Mouse (Mus musculus): Measurements from ENCODE around the gene Ptar1. TPM values are rescaled to one million over a fixed set of nuclear protein-coding genes. Genes with fewer than 3 reads are reported as not detected.

Gene Ptar1
- total and polyA plus RNA-seq, 3 experiments, result 5.6 to 10.4 (median 7.1) TPM

- peak; percentile 6 for DNase-seq (ENCODE audit: extremely low read depth)
- dilution Hi-C loops (cut with MboI; ENCODE audit: extremely low pct_ligation_motif_present, extremely low pct_unique_long_range_greater_than_20kb, low sequenced_read_pairs), result no loop called here
- Histone ChIP-seq H3K27ac (ENCODE audit: insufficient read depth, low read depth) (no peak overlapping the region), H3K9me3 (replicated peaks; ENCODE audit: low read length) (no peaks in the 10 kb centered on the region), H3K79me2 (replicated peaks; ENCODE audit: control insufficient read depth, extremely low read depth, insufficient read depth, poor library complexity, severe bottlenecking) (peaks cover 15% of the 10 kb centered on the region), H3K36me3 (replicated peaks in 1 of 2; ENCODE audit: control insufficient read depth in 1 of 2, insufficient read depth in 1 of 2, low read length in 1 of 2) (peaks cover 0 to 8% of the 10 kb centered on the region in 2 experiments), H3K4me3 (replicated peaks in 1 of 3; ENCODE audit: low read depth in 2 of 3, low read length in 2 of 3, poor library complexity in 1 of 3) (peak overlapping the region in 2 of 3 experiments; percentile 87 to 91), H3K4me1 (ENCODE audit: control insufficient read depth in 1 of 2, insufficient read depth in 2 of 2) (peaks cover 0 to 27% of the 10 kb centered on the region in 2 experiments; a peak in 1 of 4 replicates), H3K27me3 (replicated peaks) (no peaks in the 10 kb centered on the region), H3K4me2 (ENCODE audit: insufficient read depth, low read depth, poor library complexity, severe bottlenecking) (peak overlapping the region; percentile 95), H3K9ac (ENCODE audit: insufficient read depth, low read depth) (peak overlapping the region; percentile 90)
- no peak for TF ChIP-seq BHLHE40 (IDR thresholded peaks at IDR 0.05; ENCODE audit: low read depth, low read length)
- TF ChIP-seq TCF12 (IDR thresholded peaks at IDR 0.05; ENCODE audit: low read depth, low read length), result no peak
- TF ChIP-seq NRF1 (IDR thresholded peaks at IDR 0.05; ENCODE audit: low read depth, low read length), result no peak
- TF ChIP-seq MAZ (IDR thresholded peaks at IDR 0.05; ENCODE audit: low read depth, low read length), result no peak
- TF ChIP-seq GABPA (IDR thresholded peaks at IDR 0.05; ENCODE audit: insufficient replicate concordance, low read depth, low read length), result no peak
- no peak for TF ChIP-seq KAT2A (IDR thresholded peaks at IDR 0.05; ENCODE audit: insufficient replicate concordance, low read length)
- no peak for TF ChIP-seq CHD2 (IDR thresholded peaks at IDR 0.05; ENCODE audit: low read length)
- no peak for TF ChIP-seq HCFC1 (IDR thresholded peaks at IDR 0.05; ENCODE audit: low read depth, low read length)
- TF ChIP-seq MXI1 (IDR thresholded peaks at IDR 0.05; ENCODE audit: low read depth, low read length), result no peak
- no peak for TF ChIP-seq SMC3 (IDR thresholded peaks at IDR 0.05; ENCODE audit: low read depth, low read length)
- TF ChIP-seq NELFE (IDR thresholded peaks at IDR 0.05; ENCODE audit: low read depth, low read length), result no peak
- no peak for TF ChIP-seq ZC3H11A (IDR thresholded peaks at IDR 0.05; ENCODE audit: low read depth, low read length)
- no peak for TF ChIP-seq TBP (conservative IDR thresholded peaks at IDR 0.05; ENCODE audit: low read depth, low read length)
- TF ChIP-seq ZMIZ1 (IDR thresholded peaks at IDR 0.05; ENCODE audit: low read depth, low read length), result no peak
- no peak for TF ChIP-seq ETS1 (conservative IDR thresholded peaks at IDR 0.05; ENCODE audit: low read depth, low read length)
- TF ChIP-seq MYC (IDR thresholded peaks at IDR 0.05; ENCODE audit: low read depth, low read length), result no peak
- TF ChIP-seq ZKSCAN1 (IDR thresholded peaks at IDR 0.05; ENCODE audit: borderline replicate concordance, low read depth, low read length), result no peak
- no peak for TF ChIP-seq ZNF384 (IDR thresholded peaks at IDR 0.05; ENCODE audit: low read depth, low read length)
- in situ Hi-C loops (cut with MboI; ENCODE audit: low pct_ligation_motif_present, low pct_unique_long_range_greater_than_20kb, low sequenced_read_pairs), result no loop called here
Measured at GRCm38 (mm10) chr19:23688421-23688946, 1.3 kb downstream of the Ptar1 start.

DNA sequence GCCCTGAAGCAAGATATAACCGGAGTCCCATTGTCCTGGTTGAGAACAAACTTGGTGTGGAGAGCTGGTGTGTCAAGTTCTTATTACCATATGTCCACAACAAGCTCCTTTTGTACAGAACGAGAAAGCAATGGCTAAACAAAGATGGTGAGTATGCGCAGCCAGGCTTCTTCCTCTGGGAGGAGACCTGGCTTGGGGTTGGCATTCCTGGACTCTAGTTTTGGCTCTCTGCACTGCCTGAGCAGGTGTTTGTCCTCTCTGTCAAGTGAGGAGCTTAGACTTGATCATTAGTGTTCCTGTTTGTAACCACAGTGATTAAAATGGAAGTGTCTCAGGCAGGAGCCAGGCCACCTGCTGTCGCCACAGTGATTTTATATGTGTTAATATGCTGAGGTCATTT, 7.1 kb downstream of the Ptar1 start:
- no peak for DNase-seq (ENCODE audit: extremely low read depth)
- H3K9ac ChIP-seq (ENCODE audit: insufficient read depth, low read depth), result no peak overlapping the region
- H3K4me1 ChIP-seq (ENCODE audit: control insufficient read depth in 1 of 2, insufficient read depth in 2 of 2), result peaks cover 0 to 29% of the 10 kb centered on the region in 2 experiments; a peak in 2 of 4 replicates
- H3K36me3 ChIP-seq (replicated peaks in 1 of 2; ENCODE audit: control insufficient read depth in 1 of 2, insufficient read depth in 1 of 2, low read length in 1 of 2), result peaks cover 18 to 57% of the 10 kb centered on the region in 2 experiments
- H3K27ac ChIP-seq (ENCODE audit: insufficient read depth, low read depth), result no peak overlapping the region
- H3K27me3 ChIP-seq (replicated peaks), result no peaks in the 10 kb centered on the region
- H3K9me3 ChIP-seq (replicated peaks; ENCODE audit: low read length), result no peaks in the 10 kb centered on the region
- dilution Hi-C loops (cut with MboI; ENCODE audit: extremely low pct_ligation_motif_present, extremely low pct_unique_long_range_greater_than_20kb, low sequenced_read_pairs), result no loop called here
- H3K79me2 ChIP-seq (replicated peaks; ENCODE audit: control insufficient read depth, extremely low read depth, insufficient read depth, poor library complexity, severe bottlenecking), result peaks cover 9% of the 10 kb centered on the region; the same call in 1 of the 2 replicates
- TF ChIP-seq USF1 (IDR thresholded peaks at IDR 0.05; ENCODE audit: low read depth, low read length) (no peak), KAT2A (IDR thresholded peaks at IDR 0.05; ENCODE audit: insufficient replicate concordance, low read length) (no peak), ZC3H11A (IDR thresholded peaks at IDR 0.05; ENCODE audit: low read depth, low read length) (no peak), E2F4 (IDR thresholded peaks at IDR 0.05; ENCODE audit: insufficient replicate concordance, low read depth, low read length) (no peak), CHD2 (IDR thresholded peaks at IDR 0.05; ENCODE audit: low read length) (no peak), SIN3A (IDR thresholded peaks at IDR 0.05; ENCODE audit: low read length) (no peak), SMC3 (IDR thresholded peaks at IDR 0.05; ENCODE audit: low read depth, low read length) (no peak), HCFC1 (IDR thresholded peaks at IDR 0.05; ENCODE audit: low read depth, low read length) (no peak), USF2 (conservative IDR thresholded peaks at IDR 0.05; ENCODE audit: low read depth, low read length) (no peak), RAD21 (IDR thresholded peaks at IDR 0.05; ENCODE audit: low read depth, low read length) (no peak), MEF2A (IDR thresholded peaks at IDR 0.05; ENCODE audit: borderline replicate concordance, low read depth, low read length) (no peak), GABPA (IDR thresholded peaks at IDR 0.05; ENCODE audit: insufficient replicate concordance, low read depth, low read length) (no peak), ETS1 (conservative IDR thresholded peaks at IDR 0.05; ENCODE audit: low read depth, low read length) (no peak), TCF12 (IDR thresholded peaks at IDR 0.05; ENCODE audit: low read depth, low read length) (no peak), PAX5 (IDR thresholded peaks at IDR 0.05; ENCODE audit: low read length) (no peak), NRF1 (IDR thresholded peaks at IDR 0.05; ENCODE audit: low read depth, low read length) (no peak), POLR2AphosphoS2 (IDR thresholded peaks at IDR 0.05; ENCODE audit: low read depth, low read length) (no peak), JUND (conservative IDR thresholded peaks at IDR 0.05; ENCODE audit: low read depth, low read length) (no peak)
- H3K4me2 ChIP-seq (ENCODE audit: insufficient read depth, low read depth, poor library complexity, severe bottlenecking), result no peak overlapping the region
- no peak overlapping the region for H3K4me3 ChIP-seq (replicated peaks in 1 of 3; ENCODE audit: low read depth in 2 of 3, low read length in 2 of 3, poor library complexity in 1 of 3)
- in situ Hi-C loops (cut with MboI; ENCODE audit: low pct_ligation_motif_present, low pct_unique_long_range_greater_than_20kb, low sequenced_read_pairs), result no loop called here

Data from CH12.LX (cell line).